Mouse (Mus musculus): Measurements from ENCODE around the gene Mndal. TPM values are rescaled to one million over a fixed set of nuclear protein-coding genes. Genes with fewer than 3 reads are reported as not detected.
"Not testable (repeated sequence)": the region's sequence is repeated elsewhere in the genome, so short reads cannot be mapped to it uniquely, and the experiment has no call there.

Gene Mndal
- 3.1 and 4.6 TPM in 2 replicates for polyA plus RNA-seq (2015; fragmentation: Nextera tagmentation; extraction: Ambion mirVana)

GRCm38 (mm10) chr1:173941924-173942779, at the start of gene Mndal, which contains the start of gene Ifi203:
TSS of gene Mndal (minus strand) at chr1:173942491.
TSS of gene Ifi203 (minus strand) at chr1:173942672.
- H3K4me3 ChIP-seq (replicated peaks; ENCODE audit: low read length); H3K9ac ChIP-seq (replicated peaks; ENCODE audit: low read depth, low read length); H3K27ac ChIP-seq (ENCODE audit: low read length); H3K9me3 ChIP-seq (ENCODE audit: control insufficient read depth, low read length); H3K4me2 ChIP-seq (ENCODE audit: low read length); H3K4me1 ChIP-seq (replicated peaks; ENCODE audit: control insufficient read depth, insufficient read depth, low read length); H3K36me3 ChIP-seq (ENCODE audit: control insufficient read depth, insufficient read depth); H3K27me3 ChIP-seq (replicated peaks; ENCODE audit: control insufficient read depth, insufficient read depth, low read length): not testable (repeated sequence)
- WGBS = 70% methylated on average over 3 of the region's 3 CpGs
- peak; percentile 33; the same call in 1 of the 2 replicates for ATAC-seq

DNA sequence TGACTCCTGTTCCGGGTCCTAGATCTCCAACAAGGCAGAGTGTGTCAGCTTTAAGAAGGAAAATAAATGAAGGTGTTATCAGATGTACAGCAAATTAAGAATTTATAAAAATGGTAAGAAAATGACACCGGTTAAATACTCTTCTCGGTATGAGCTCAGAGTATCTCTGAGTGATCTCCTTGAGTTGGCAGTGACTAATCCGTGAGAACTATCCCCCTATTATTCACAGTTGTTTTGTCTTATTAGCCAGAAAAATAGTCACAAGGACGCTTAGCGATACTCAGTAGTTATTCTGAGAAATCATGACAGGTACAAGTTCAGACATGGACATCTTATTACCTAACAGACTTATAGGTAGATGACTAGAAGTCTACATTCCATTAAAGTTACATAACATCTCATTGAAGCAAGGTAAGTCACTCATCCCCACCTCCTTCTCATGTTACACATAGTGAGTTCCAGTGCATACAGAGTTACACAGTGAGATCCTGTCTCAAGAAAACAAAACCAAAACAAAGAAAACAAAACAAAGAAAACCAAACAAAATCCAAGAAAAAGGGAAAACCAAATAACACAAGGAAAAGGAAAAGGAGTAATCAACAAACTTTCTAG, 40.5 kb upstream of the Mndal start, which contains the start of gene Ifi202b:
TSS of gene Ifi202b (minus strand) at position 51 of the 612 bp plus-strand sequence.
- not testable (repeated sequence) for H3K9me3 ChIP-seq (ENCODE audit: control insufficient read depth, low read length); H3K9ac ChIP-seq (replicated peaks; ENCODE audit: low read depth, low read length); H3K4me3 ChIP-seq (replicated peaks; ENCODE audit: low read length); H3K4me2 ChIP-seq (ENCODE audit: low read length); H3K4me1 ChIP-seq (replicated peaks; ENCODE audit: control insufficient read depth, insufficient read depth, low read length); H3K27me3 ChIP-seq (replicated peaks; ENCODE audit: control insufficient read depth, insufficient read depth, low read length); ATAC-seq; H3K36me3 ChIP-seq (ENCODE audit: control insufficient read depth, insufficient read depth); H3K27ac ChIP-seq (ENCODE audit: low read length)
- WGBS = 86% methylated on average over 6 of the region's 6 CpGs

DNA sequence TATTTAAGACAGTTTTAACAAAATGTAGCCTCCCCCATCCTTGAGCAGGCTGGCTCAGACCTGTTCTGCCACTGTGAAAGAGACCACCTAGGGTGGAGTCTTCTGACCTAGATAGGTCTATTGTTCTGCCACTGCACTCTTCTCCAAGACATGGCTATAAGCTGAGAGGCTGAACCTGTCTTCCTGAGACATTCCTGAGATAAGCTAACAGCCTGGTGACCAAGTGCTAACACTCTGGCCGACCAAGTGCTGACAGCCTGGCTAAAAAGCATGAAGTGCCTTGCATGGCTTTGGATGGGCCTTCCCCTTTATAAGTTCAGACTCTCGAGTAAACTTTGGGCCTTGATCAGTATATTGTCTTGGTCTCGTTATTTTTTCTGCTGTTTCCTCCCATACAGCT, 38.7 kb upstream of the Mndal start:
- not testable (repeated sequence) for H3K27ac ChIP-seq (ENCODE audit: low read length); H3K9me3 ChIP-seq (ENCODE audit: control insufficient read depth, low read length); H3K27me3 ChIP-seq (replicated peaks; ENCODE audit: control insufficient read depth, insufficient read depth, low read length); H3K4me1 ChIP-seq (replicated peaks; ENCODE audit: control insufficient read depth, insufficient read depth, low read length); H3K4me3 ChIP-seq (replicated peaks; ENCODE audit: low read length); H3K4me2 ChIP-seq (ENCODE audit: low read length); H3K9ac ChIP-seq (replicated peaks; ENCODE audit: low read depth, low read length); H3K36me3 ChIP-seq (ENCODE audit: control insufficient read depth, insufficient read depth); ATAC-seq
- 63% methylated on average over 3 of the region's 3 CpGs for WGBS

DNA sequence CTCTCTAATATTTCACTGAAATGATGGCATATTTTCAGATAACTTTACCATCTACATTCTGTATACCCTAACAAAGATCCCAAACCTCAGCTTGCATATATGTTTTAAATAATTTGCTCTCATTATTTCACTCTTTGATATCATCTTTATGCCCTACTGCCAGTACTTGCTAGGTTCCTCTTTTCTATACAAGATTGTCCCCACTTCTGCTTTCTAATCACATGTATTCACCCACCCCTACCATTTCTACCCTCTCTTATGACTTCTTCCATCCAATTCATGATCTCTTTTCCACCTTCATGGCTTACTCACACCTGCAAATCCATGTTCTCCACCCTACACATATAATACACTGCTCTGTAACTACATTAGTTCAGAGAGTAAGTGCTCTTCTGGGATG, 35.3 kb upstream of the Mndal start:
- Histone ChIP-seq H3K27ac (ENCODE audit: low read length) (no peak overlapping the region), H3K4me3 (replicated peaks; ENCODE audit: low read length) (no peak overlapping the region), H3K27me3 (replicated peaks; ENCODE audit: control insufficient read depth, insufficient read depth, low read length) (no peaks in the 10 kb centered on the region), H3K9me3 (ENCODE audit: control insufficient read depth, low read length) (no peaks in the 10 kb centered on the region), H3K36me3 (ENCODE audit: control insufficient read depth, insufficient read depth) (no peaks in the 10 kb centered on the region), H3K4me2 (ENCODE audit: low read length) (no peak overlapping the region), H3K9ac (replicated peaks; ENCODE audit: low read depth, low read length) (no peak overlapping the region), H3K4me1 (replicated peaks; ENCODE audit: control insufficient read depth, insufficient read depth, low read length) (no peaks in the 10 kb centered on the region)
- no peak for ATAC-seq

DNA sequence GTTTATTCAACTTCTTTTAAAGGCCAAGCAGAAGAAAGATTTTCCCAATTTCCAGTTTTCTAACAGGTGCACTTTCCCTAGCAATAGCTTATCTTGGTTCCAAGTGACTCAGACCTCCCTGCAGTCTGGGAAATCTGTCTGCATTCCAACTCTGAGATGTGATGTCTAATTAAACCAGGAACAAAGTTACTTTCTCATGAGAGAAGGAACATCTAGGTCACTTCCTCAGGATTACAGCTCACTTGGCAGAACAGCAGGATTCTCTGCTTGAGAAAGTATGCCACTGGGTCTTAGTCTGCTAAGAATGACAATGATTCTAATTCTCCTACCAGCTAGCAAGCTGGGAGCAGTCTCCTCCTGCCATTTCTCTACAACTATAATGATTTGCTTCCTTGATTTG, 30.8 kb upstream of the Mndal start:
- Histone ChIP-seq H3K9ac (replicated peaks; ENCODE audit: low read depth, low read length) (no peak overlapping the region), H3K4me1 (replicated peaks; ENCODE audit: control insufficient read depth, insufficient read depth, low read length) (no peaks in the 10 kb centered on the region), H3K4me3 (replicated peaks; ENCODE audit: low read length) (no peak overlapping the region), H3K36me3 (ENCODE audit: control insufficient read depth, insufficient read depth) (no peaks in the 10 kb centered on the region), H3K27ac (ENCODE audit: low read length) (no peak overlapping the region), H3K4me2 (ENCODE audit: low read length) (no peak overlapping the region), H3K9me3 (ENCODE audit: control insufficient read depth, low read length) (no peaks in the 10 kb centered on the region), H3K27me3 (replicated peaks; ENCODE audit: control insufficient read depth, insufficient read depth, low read length) (no peaks in the 10 kb centered on the region)
- no peak for ATAC-seq

DNA sequence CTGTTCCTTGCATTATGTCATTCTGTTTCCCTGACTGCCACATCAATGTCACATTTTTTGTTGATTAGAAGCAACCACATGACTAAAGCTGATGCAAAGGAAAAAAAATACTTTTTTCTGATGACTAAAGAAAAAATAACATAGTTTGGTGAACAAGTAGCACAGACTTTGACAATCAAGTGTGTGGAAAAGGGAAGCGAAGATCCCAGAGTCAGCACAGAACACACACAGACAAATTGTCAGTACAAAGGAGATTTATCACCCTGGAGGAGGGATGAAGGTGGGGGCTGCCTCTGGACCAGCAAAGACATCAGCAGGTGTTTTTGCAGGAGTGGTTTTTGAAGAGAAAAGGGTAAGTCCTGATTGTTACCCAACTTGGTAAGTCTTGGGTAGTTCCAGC, 19.2 kb upstream of the Mndal start:
- not testable (repeated sequence) for H3K4me2 ChIP-seq (ENCODE audit: low read length); ATAC-seq; H3K9ac ChIP-seq (replicated peaks; ENCODE audit: low read depth, low read length); H3K27ac ChIP-seq (ENCODE audit: low read length); H3K27me3 ChIP-seq (replicated peaks; ENCODE audit: control insufficient read depth, insufficient read depth, low read length); H3K36me3 ChIP-seq (ENCODE audit: control insufficient read depth, insufficient read depth); H3K9me3 ChIP-seq (ENCODE audit: control insufficient read depth, low read length); H3K4me1 ChIP-seq (replicated peaks; ENCODE audit: control insufficient read depth, insufficient read depth, low read length); H3K4me3 ChIP-seq (replicated peaks; ENCODE audit: low read length)
- WGBS = 96% methylated on average over 1 of the region's 1 CpGs

DNA sequence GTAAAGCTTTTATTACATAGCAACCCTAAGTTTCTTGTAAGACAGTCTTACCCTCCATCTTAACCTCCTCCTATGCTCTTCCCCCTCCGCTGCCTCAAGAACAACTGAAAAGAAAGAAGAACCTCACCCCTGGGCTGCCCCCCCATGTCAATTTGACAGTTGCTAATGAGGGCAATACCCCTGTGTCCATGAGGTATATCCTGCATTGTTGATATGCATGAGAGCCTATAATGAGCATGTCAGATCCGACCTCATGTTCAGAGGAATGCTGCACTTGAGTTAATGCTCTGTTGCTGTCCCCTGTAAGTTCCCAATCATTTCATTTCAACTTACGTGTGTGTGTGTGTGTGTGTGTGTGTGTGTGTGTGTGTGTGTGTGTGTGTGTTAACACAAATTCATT, 17.7 kb upstream of the Mndal start:
- H3K4me1 ChIP-seq (replicated peaks; ENCODE audit: control insufficient read depth, insufficient read depth, low read length); H3K27ac ChIP-seq (ENCODE audit: low read length); ATAC-seq; H3K9ac ChIP-seq (replicated peaks; ENCODE audit: low read depth, low read length); H3K36me3 ChIP-seq (ENCODE audit: control insufficient read depth, insufficient read depth); H3K4me2 ChIP-seq (ENCODE audit: low read length); H3K27me3 ChIP-seq (replicated peaks; ENCODE audit: control insufficient read depth, insufficient read depth, low read length); H3K4me3 ChIP-seq (replicated peaks; ENCODE audit: low read length); H3K9me3 ChIP-seq (ENCODE audit: control insufficient read depth, low read length): not testable (repeated sequence)
- 65% methylated on average over 3 of the region's 3 CpGs for WGBS

- not testable (repeated sequence) for H3K4me3 ChIP-seq (replicated peaks; ENCODE audit: low read length); H3K4me2 ChIP-seq (ENCODE audit: low read length); H3K27ac ChIP-seq (ENCODE audit: low read length); ATAC-seq; H3K36me3 ChIP-seq (ENCODE audit: control insufficient read depth, insufficient read depth); H3K9me3 ChIP-seq (ENCODE audit: control insufficient read depth, low read length); H3K27me3 ChIP-seq (replicated peaks; ENCODE audit: control insufficient read depth, insufficient read depth, low read length); H3K9ac ChIP-seq (replicated peaks; ENCODE audit: low read depth, low read length); H3K4me1 ChIP-seq (replicated peaks; ENCODE audit: control insufficient read depth, insufficient read depth, low read length)
- 78% methylated on average over 3 of the region's 3 CpGs for WGBS
Measured at GRCm38 (mm10) chr1:173955839-173956527, 13.7 kb upstream of the Mndal start.

- no peak overlapping the region for H3K9ac ChIP-seq (replicated peaks; ENCODE audit: low read depth, low read length)
- WGBS = 83% methylated on average over 2 of the region's 2 CpGs
- no peak overlapping the region for H3K27ac ChIP-seq (ENCODE audit: low read length)
- H3K36me3 ChIP-seq (ENCODE audit: control insufficient read depth, insufficient read depth) = no peaks in the 10 kb centered on the region
- H3K4me2 ChIP-seq (ENCODE audit: low read length) = no peak overlapping the region
- no peak for ATAC-seq
- no peaks in the 10 kb centered on the region for H3K4me1 ChIP-seq (replicated peaks; ENCODE audit: control insufficient read depth, insufficient read depth, low read length)
- no peak overlapping the region for H3K4me3 ChIP-seq (replicated peaks; ENCODE audit: low read length)
- H3K27me3 ChIP-seq (replicated peaks; ENCODE audit: control insufficient read depth, insufficient read depth, low read length) = no peaks in the 10 kb centered on the region
- no peaks in the 10 kb centered on the region for H3K9me3 ChIP-seq (ENCODE audit: control insufficient read depth, low read length)
Measured at GRCm38 (mm10) chr1:173955071-173955796, 12.9 kb upstream of the Mndal start.
